Mouse (Mus musculus): ENCODE results near the gene Sycp1. TPM values are rescaled to one million over a fixed set of nuclear protein-coding genes. Genes with fewer than 3 reads are reported as not detected.
A peak's percentile ranks its signal among the peaks of the same experiment; 100 is the strongest.

Sycp1 gene
- polyA plus RNA-seq (2015; fragmentation: Nextera tagmentation; extraction: Ambion mirVana): not detected in 2 replicates

GRCm38 (mm10) chr3:102935451-102936354 is at the start of gene Sycp1:
Sycp1 (minus strand) TSS chr3:102936100.
- H3K4me1 ChIP-seq: no peaks in the 10 kb centered on the region
- no peaks in the 10 kb centered on the region for H3K27me3 ChIP-seq
- H3K4me3 ChIP-seq: no peak within 1 kb of the TSS
- no peak within 1 kb of the TSS for H3K4me2 ChIP-seq
- no peak within 1 kb of the TSS for H3K27ac ChIP-seq
- H3K36me3 ChIP-seq: no peaks in the 10 kb centered on the region
- ATAC-seq (ENCODE audit: borderline replicate concordance, extremely low read depth, low FRiP score, low TSS enrichment): 0 out of 2 replicates have a peak, but pooled peaks have one; percentile 46
- WGBS: 92% methylated on average over 78 of the region's 78 CpGs
- H3K9me3 ChIP-seq: no peaks in the 10 kb centered on the region
- H3K9ac ChIP-seq: no peak within 1 kb of the TSS

DNA sequence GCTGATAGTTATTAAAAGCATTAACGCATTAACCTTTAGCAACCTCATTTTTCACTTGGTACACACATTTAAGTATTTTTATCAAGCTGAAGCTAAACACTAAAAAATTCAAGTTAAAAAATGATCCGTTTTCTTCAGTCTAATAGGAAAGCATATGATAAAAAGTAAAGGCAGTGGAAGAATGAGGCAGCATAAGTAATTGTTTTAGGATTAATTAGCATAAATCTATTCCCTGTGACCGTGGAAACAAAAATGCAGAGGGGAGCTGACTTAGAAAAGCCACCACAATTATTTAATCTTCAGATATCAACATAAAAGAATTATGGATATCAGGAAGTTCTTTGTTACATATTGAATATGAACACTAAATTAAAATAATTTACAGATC is 44.4 kb upstream of the Sycp1 start:
- Histone ChIP-seq H3K27ac (no peak overlapping the region), H3K9ac (no peak overlapping the region), H3K36me3 (no peaks in the 10 kb centered on the region), H3K9me3 (no peaks in the 10 kb centered on the region), H3K27me3 (no peaks in the 10 kb centered on the region), H3K4me2 (no peak overlapping the region), H3K4me3 (no peak overlapping the region), H3K4me1 (no peaks in the 10 kb centered on the region)
- no peak for ATAC-seq (ENCODE audit: borderline replicate concordance, extremely low read depth, low FRiP score, low TSS enrichment)
- WGBS: 41% methylated on average over 3 of the region's 3 CpGs

DNA sequence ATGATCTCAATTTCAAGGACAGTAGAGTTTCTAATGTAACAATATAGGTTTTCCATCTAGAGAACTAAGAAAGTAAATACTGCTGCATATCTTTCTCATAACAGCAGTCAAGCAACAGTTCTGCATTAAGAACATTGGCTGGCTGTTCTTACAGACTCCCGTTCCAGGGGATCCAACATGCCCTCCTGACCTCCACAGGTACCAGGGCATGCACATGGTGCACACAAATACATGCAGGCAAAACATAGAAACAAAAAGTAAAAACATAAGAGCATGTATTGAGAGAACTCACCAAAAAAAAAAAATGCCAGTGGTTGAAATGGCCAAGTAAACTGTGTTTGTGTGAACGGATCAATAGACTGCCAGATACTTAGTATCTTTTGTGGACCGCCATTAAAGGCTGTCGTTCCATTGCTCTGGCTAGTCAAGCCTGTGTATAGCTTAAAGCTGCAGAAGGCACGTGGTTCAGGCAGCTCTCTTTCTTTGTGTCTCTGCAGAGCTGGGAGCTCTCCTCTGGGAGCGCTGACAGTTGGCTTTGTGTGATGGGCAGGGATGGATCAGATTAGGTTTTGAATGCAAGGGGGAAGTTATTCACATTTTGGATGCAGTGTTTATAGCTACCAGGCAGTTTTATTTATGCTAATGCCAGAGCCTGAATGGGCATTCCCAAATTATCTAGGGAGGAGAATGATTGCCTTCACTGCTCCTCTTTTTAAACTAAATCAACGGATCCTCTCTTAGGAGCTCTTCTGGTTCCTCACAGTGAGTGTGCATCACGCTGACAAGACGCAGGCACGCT is 43.8 kb upstream of the Sycp1 start:
- no peak overlapping the region for H3K4me3 ChIP-seq
- no peak overlapping the region for H3K27ac ChIP-seq
- no peaks in the 10 kb centered on the region for H3K4me1 ChIP-seq
- 39% methylated on average over 10 of the region's 10 CpGs for WGBS
- no peaks in the 10 kb centered on the region for H3K36me3 ChIP-seq
- no peak overlapping the region for H3K4me2 ChIP-seq
- no peak for ATAC-seq (ENCODE audit: borderline replicate concordance, extremely low read depth, low FRiP score, low TSS enrichment)
- H3K27me3 ChIP-seq: no peaks in the 10 kb centered on the region
- H3K9me3 ChIP-seq: no peaks in the 10 kb centered on the region
- H3K9ac ChIP-seq: no peak overlapping the region

GRCm38 (mm10) chr3:102976906-102977305 is 41.0 kb upstream of the Sycp1 start:
- no peak overlapping the region for H3K4me2 ChIP-seq
- H3K36me3 ChIP-seq: no peaks in the 10 kb centered on the region
- H3K27ac ChIP-seq: no peak overlapping the region
- H3K4me3 ChIP-seq: no peak overlapping the region
- ATAC-seq (ENCODE audit: borderline replicate concordance, extremely low read depth, low FRiP score, low TSS enrichment): no peak
- H3K4me1 ChIP-seq: no peaks in the 10 kb centered on the region
- no peak overlapping the region for H3K9ac ChIP-seq
- no peaks in the 10 kb centered on the region for H3K27me3 ChIP-seq
- H3K9me3 ChIP-seq: no peaks in the 10 kb centered on the region
- 74% methylated on average over 4 of the region's 4 CpGs for WGBS

- ATAC-seq (ENCODE audit: borderline replicate concordance, extremely low read depth, low FRiP score, low TSS enrichment): no peak
- Histone ChIP-seq H3K27me3 (no peaks in the 10 kb centered on the region), H3K9ac (no peak overlapping the region), H3K27ac (0 out of 2 replicates have a peak overlapping the region, but pooled peaks have one; percentile 33), H3K4me3 (no peak overlapping the region), H3K36me3 (no peaks in the 10 kb centered on the region), H3K4me2 (no peak overlapping the region), H3K9me3 (no peaks in the 10 kb centered on the region), H3K4me1 (no peaks in the 10 kb centered on the region)
- WGBS: 61% methylated on average over 3 of the region's 3 CpGs
These were observed 34.6 kb upstream of the Sycp1 start for GRCm38 (mm10) chr3:102970508-102970907.

- Histone ChIP-seq H3K9me3 (no peaks in the 10 kb centered on the region), H3K36me3 (no peaks in the 10 kb centered on the region), H3K4me1 (no peaks in the 10 kb centered on the region), H3K4me3 (no peak overlapping the region), H3K27ac (0 out of 2 replicates have a peak overlapping the region, but pooled peaks have one; percentile 33), H3K27me3 (no peaks in the 10 kb centered on the region), H3K9ac (no peak overlapping the region), H3K4me2 (no peak overlapping the region)
- peak; percentile 49; the same call in 1 of the 2 replicates for ATAC-seq (ENCODE audit: borderline replicate concordance, extremely low read depth, low FRiP score, low TSS enrichment)
- 60% methylated on average over 9 of the region's 9 CpGs for WGBS
These were observed 34.2 kb upstream of the Sycp1 start for GRCm38 (mm10) chr3:102970067-102970466.

- H3K4me3 ChIP-seq: no peak within 1 kb of the TSS
These were observed 28.1 kb upstream of the Sycp1 start, which contains the start of gene Nr1h5 for GRCm38 (mm10) chr3:102964033-102964432. Nr1h5 (minus strand) TSS chr3:102964133.

DNA sequence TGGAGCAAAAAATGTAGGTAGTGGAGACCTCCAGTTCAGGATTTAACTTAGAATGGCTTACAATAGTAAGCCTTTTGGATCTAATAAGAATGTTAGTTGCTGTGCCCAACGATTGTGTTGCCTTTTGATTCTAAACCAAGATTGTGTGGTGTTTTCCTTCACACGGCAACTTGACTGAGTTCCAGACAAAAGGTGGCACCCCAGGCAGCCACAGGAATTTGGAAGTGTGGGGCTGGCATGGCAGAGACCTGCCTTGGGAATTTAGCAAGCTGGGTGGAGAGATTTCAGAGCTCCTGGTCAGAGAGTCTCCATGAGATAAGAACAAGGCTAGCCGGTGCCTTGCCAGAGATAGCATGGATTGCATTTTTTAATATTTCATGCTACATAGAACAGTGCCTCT is 19.7 kb upstream of the Sycp1 start:
- H3K4me3 ChIP-seq: no peak overlapping the region

More at GRCm38 (mm10) chr3:102964033-102964432, 28.1 kb upstream of the Sycp1 start, which contains the start of gene Nr1h5:
- no peaks in the 10 kb centered on the region for H3K4me1 ChIP-seq
- no peak within 1 kb of the TSS for H3K9ac ChIP-seq
- no peak within 1 kb of the TSS for H3K4me2 ChIP-seq
- H3K36me3 ChIP-seq: no peaks in the 10 kb centered on the region
- H3K27me3 ChIP-seq: no peaks in the 10 kb centered on the region
- no peaks in the 10 kb centered on the region for H3K9me3 ChIP-seq
- ATAC-seq (ENCODE audit: borderline replicate concordance, extremely low read depth, low FRiP score, low TSS enrichment): no peak
- H3K27ac ChIP-seq: no peak within 1 kb of the TSS
- 15% methylated on average over 3 of the region's 3 CpGs for WGBS

DNA sequence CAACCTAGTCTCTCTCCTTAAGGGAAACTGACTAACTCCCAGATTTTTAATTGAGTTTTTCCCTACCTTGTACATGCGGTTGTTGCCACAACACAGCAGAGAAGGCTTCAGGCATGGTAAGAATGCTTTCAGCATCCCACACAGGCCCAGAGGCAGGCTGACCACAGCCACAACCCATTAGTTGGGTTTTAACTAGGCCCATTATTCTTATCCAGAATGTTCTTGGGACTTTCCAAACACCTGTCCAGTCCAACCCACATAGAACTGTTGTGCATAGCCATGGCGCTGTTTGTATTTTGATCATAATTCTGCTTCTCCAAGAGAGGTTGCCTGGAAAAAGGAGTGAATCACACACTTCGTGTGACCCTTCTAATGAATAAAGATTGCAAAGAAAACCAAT is 19.2 kb upstream of the Sycp1 start:
- H3K9me3 ChIP-seq: no peaks in the 10 kb centered on the region
- no peaks in the 10 kb centered on the region for H3K36me3 ChIP-seq
- H3K27me3 ChIP-seq: no peaks in the 10 kb centered on the region
- no peak overlapping the region for H3K4me2 ChIP-seq
- ATAC-seq (ENCODE audit: borderline replicate concordance, extremely low read depth, low FRiP score, low TSS enrichment): no peak
- H3K27ac ChIP-seq: no peak overlapping the region
- WGBS: 88% methylated on average over 3 of the region's 3 CpGs
- H3K4me3 ChIP-seq: no peak overlapping the region
- H3K9ac ChIP-seq: no peak overlapping the region
- no peaks in the 10 kb centered on the region for H3K4me1 ChIP-seq

More for the DNA sequence above, 19.7 kb upstream of the Sycp1 start:
- Histone ChIP-seq H3K27me3 (no peaks in the 10 kb centered on the region), H3K9ac (no peak overlapping the region), H3K9me3 (no peaks in the 10 kb centered on the region), H3K4me1 (no peaks in the 10 kb centered on the region), H3K36me3 (no peaks in the 10 kb centered on the region), H3K4me2 (no peak overlapping the region), H3K27ac (no peak overlapping the region)
- ATAC-seq (ENCODE audit: borderline replicate concordance, extremely low read depth, low FRiP score, low TSS enrichment): no peak
- 50% methylated on average over 3 of the region's 3 CpGs for WGBS

DNA sequence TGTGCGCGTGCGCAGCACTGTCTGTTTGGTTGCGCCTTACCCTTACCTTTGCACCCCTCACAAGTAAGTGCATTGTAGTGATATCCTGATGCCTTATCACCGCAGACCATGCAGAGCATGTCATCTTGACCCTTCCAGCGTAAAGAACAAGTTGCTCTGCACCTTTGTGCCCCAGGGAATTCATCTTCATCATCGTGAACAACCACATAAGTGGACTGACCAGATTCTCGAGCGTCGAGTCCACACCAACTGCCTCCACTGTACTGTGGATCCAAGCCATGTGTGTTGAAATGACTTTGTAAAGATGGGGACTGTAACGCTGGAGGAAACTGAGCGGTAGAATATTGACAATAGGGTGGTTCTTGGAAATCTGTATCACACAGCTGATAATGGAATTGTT is 18.6 kb upstream of the Sycp1 start:
- 66% methylated on average over 12 of the region's 12 CpGs for WGBS
- no peak for ATAC-seq (ENCODE audit: borderline replicate concordance, extremely low read depth, low FRiP score, low TSS enrichment)

DNA sequence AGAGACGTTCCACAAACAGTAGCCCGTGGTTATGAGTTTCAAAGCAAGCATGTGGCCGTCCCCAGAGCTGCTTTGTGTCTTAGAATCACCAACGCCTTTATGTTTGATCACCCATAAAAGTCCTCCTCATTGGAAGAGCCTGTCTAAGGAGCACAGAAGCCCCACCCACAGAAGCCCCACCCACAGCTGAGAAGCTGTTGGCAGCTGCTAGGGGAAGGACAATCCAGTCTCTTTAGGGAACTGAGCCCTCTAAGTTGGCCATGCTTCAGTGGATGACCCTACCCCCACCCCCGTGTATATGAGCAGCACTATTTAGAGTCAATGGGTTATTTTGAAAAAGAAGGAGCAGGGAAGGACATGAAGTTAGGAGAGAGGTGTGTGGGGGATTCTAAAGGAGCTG is 11.0 kb upstream of the Sycp1 start:
- H3K36me3 ChIP-seq: no peaks in the 10 kb centered on the region
- H3K27me3 ChIP-seq: no peaks in the 10 kb centered on the region
- H3K4me1 ChIP-seq: no peaks in the 10 kb centered on the region
- peak overlapping the region; percentile 33 for H3K4me2 ChIP-seq
- no peak overlapping the region for H3K27ac ChIP-seq
- 39% methylated on average over 5 of the region's 5 CpGs for WGBS
- no peak overlapping the region for H3K9ac ChIP-seq
- no peak for ATAC-seq (ENCODE audit: borderline replicate concordance, extremely low read depth, low FRiP score, low TSS enrichment)
- H3K9me3 ChIP-seq: no peaks in the 10 kb centered on the region
- no peak overlapping the region for H3K4me3 ChIP-seq

More for the DNA sequence above, 18.6 kb upstream of the Sycp1 start:
- H3K9me3 ChIP-seq: no peaks in the 10 kb centered on the region
- H3K4me2 ChIP-seq: no peak overlapping the region
- no peaks in the 10 kb centered on the region for H3K36me3 ChIP-seq
- H3K4me3 ChIP-seq: no peak overlapping the region
- no peaks in the 10 kb centered on the region for H3K27me3 ChIP-seq
- H3K9ac ChIP-seq: no peak overlapping the region
- H3K4me1 ChIP-seq: no peaks in the 10 kb centered on the region
- no peak overlapping the region for H3K27ac ChIP-seq

DNA sequence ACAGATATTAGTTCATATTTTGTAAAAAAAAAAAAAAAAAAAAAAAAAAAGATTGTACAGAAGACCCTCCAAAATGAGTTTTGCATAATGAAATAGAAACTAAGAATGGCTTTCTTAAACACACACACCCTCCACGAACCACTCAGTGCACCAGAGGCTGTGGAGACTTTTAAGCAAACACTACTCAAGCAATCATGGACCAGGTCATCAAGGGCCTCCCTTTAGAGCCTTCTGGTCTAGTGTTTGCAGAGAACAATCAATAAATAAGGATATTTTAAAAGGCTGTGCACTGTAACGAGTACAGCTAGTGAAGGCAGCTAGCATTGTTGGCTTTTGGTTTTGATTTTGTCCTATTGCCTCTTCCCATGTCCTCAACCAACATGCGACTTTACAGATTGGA is 10.4 kb upstream of the Sycp1 start:
- H3K9ac ChIP-seq: no peak overlapping the region

More for the DNA sequence above, 10.4 kb upstream of the Sycp1 start:
- no peak overlapping the region for H3K27ac ChIP-seq
- H3K27me3 ChIP-seq: no peaks in the 10 kb centered on the region
- no peak for ATAC-seq (ENCODE audit: borderline replicate concordance, extremely low read depth, low FRiP score, low TSS enrichment)
- H3K4me3 ChIP-seq: no peak overlapping the region
- peak overlapping the region; percentile 33 for H3K4me2 ChIP-seq
- no peaks in the 10 kb centered on the region for H3K36me3 ChIP-seq
- WGBS: 55% methylated on average over 3 of the region's 3 CpGs
- no peaks in the 10 kb centered on the region for H3K9me3 ChIP-seq
- no peaks in the 10 kb centered on the region for H3K4me1 ChIP-seq

Measured in lung, embryonic 15.5 days (tissue).